Mouse (Mus musculus) liver, embryonic 13.5 days (tissue): ENCODE measurements around the gene Irgc1. TPM values are rescaled to one million over a fixed set of nuclear protein-coding genes. Genes with fewer than 3 reads are reported as not detected.

Source experiments
- ATAC-seq: fragments of 200-750 bp; cut with Nextera tagmentation; 2 replicates; pipeline ENCODE4 v1.8.0; 2017; ENCODE audit warnings: low read depth, mild to moderate bottlenecking, moderate number of reproducible peaks, moderate library complexity
- DNase-seq: peaks from one replicate; pipeline ENCODE4 v3.0.0; 2022
- H3K27ac ChIP-seq: fragments of 300-500 bp; sonication (generic); 2 replicates; pipeline ENCODE4 v1.5.1; 2015; ENCODE audit warnings: moderate library complexity, mild to moderate bottlenecking, inconsistent platforms
- H3K27me3 ChIP-seq: fragments of 300-500 bp; sonication (generic); 2 replicates; pipeline ENCODE4 v1.6.1; 2015; ENCODE audit warnings: mild to moderate bottlenecking, inconsistent platforms
- H3K36me3 ChIP-seq: fragments of 300-500 bp; sonication (generic); 2 replicates; pipeline ENCODE4 v1.6.1; 2015; ENCODE audit warnings: mild to moderate bottlenecking, inconsistent platforms
- H3K4me1 ChIP-seq: fragments of 300-500 bp; sonication (generic); replicated peaks from 2 replicates; pipeline ENCODE4 v1.6.1; 2015; ENCODE audit warnings: inconsistent platforms
- H3K4me2 ChIP-seq: fragments of 300-500 bp; sonication (generic); 2 replicates; pipeline ENCODE4 v1.6.1; 2015; ENCODE audit warnings: inconsistent platforms, mild to moderate bottlenecking, moderate library complexity
- H3K4me3 ChIP-seq: fragments of 300-500 bp; sonication (generic); replicated peaks from 2 replicates; pipeline ENCODE4 v1.5.1; 2015; ENCODE audit warnings: mild to moderate bottlenecking, inconsistent platforms
- H3K9ac ChIP-seq: fragments of 300-500 bp; sonication (generic); 2 replicates; pipeline ENCODE4 v1.6.1; 2015; ENCODE audit warnings: mild to moderate bottlenecking, inconsistent platforms
- H3K9me3 ChIP-seq: fragments of 300-500 bp; sonication (generic); replicated peaks from 2 replicates; pipeline ENCODE4 v1.6.1; 2016; ENCODE audit warnings: inconsistent platforms
- WGBS: fragments of 180-500 bp; shearing (Covaris S2); methylation state at CpG from one replicate; pipeline ENCODE4 v1.1.7; 2015; ENCODE audit not compliant: insufficient replicate concordance; 5-methylcytosine and 5-hydroxymethylcytosine counted together
- polyA plus RNA-seq: library from polyadenylated mRNA; unstranded; fragments of >200 nt; fragmentation: Nextera tagmentation; extraction: Ambion mirVana; gene quantifications from 2 replicates; pipeline ENCODE4 v1.2.1, GENCODE M21; 2015

Irgc1 gene
- polyA plus RNA-seq, 1 experiment from 2014 or later, result not detected

- DNase-seq, result no peak
- H3K36me3 ChIP-seq, result peaks cover 31% of the 10 kb centered on the region
- no peaks in the 10 kb centered on the region for H3K27me3 ChIP-seq
- peak overlapping the region; percentile 99 for H3K27ac ChIP-seq
- peak overlapping the region; percentile 80 for H3K4me2 ChIP-seq
- H3K9ac ChIP-seq, result peak overlapping the region; percentile 88
- H3K9me3 ChIP-seq, result peaks cover 5% of the 10 kb centered on the region
- 72% methylated on average over 8 of the region's 8 CpGs for WGBS
- H3K4me1 ChIP-seq, result peaks cover 79% of the 10 kb centered on the region
- no peak for ATAC-seq
- peak overlapping the region; percentile 72 for H3K4me3 ChIP-seq
Observed at GRCm38 (mm10) chr7:24398364-24398913, 53.7 kb downstream of the Irgc1 start.

GRCm38 (mm10) chr7:24396832-24397231 lies 55.3 kb downstream of the Irgc1 start:
- H3K36me3 ChIP-seq, result peaks cover 15% of the 10 kb centered on the region
- H3K4me2 ChIP-seq, result peak overlapping the region; percentile 80
- no peaks in the 10 kb centered on the region for H3K9me3 ChIP-seq
- peaks cover 86% of the 10 kb centered on the region for H3K4me1 ChIP-seq
- ATAC-seq, result peak; percentile 22
- H3K27me3 ChIP-seq, result no peaks in the 10 kb centered on the region
- H3K27ac ChIP-seq, result peak overlapping the region; percentile 99
- 26% methylated on average over 11 of the region's 11 CpGs for WGBS
- H3K4me3 ChIP-seq, result peak overlapping the region; percentile 22
- no peak for DNase-seq
- peak overlapping the region; percentile 65 for H3K9ac ChIP-seq

GRCm38 (mm10) chr7:24394475-24395161 lies 57.5 kb downstream of the Irgc1 start:
- H3K4me2 ChIP-seq, result peak overlapping the region; percentile 59
- ATAC-seq, result peak; percentile 54

GRCm38 (mm10) chr7:24394054-24394453 lies 58.0 kb downstream of the Irgc1 start:
- Histone ChIP-seq H3K27ac (peak overlapping the region; percentile 99), H3K4me1 (peaks cover 89% of the 10 kb centered on the region), H3K9ac (peak overlapping the region; percentile 65), H3K27me3 (no peaks in the 10 kb centered on the region), H3K36me3 (peaks cover 4% of the 10 kb centered on the region; the same call in 1 of the 2 replicates), H3K9me3 (no peaks in the 10 kb centered on the region), H3K4me3 (peak overlapping the region; percentile 25; the same call in 1 of the 2 replicates), H3K4me2 (peak overlapping the region; percentile 59)
- peak; percentile 43; the same call in 1 of the 2 replicates for ATAC-seq
- no peak for DNase-seq
- WGBS, result 28% methylated on average over 3 of the region's 3 CpGs

More at GRCm38 (mm10) chr7:24394475-24395161, 57.5 kb downstream of the Irgc1 start:
- Histone ChIP-seq H3K9ac (peak overlapping the region; percentile 65), H3K36me3 (peaks cover 4% of the 10 kb centered on the region; the same call in 1 of the 2 replicates), H3K4me3 (peak overlapping the region; percentile 25), H3K27ac (peak overlapping the region; percentile 99), H3K27me3 (no peaks in the 10 kb centered on the region), H3K4me1 (peaks cover 85% of the 10 kb centered on the region), H3K9me3 (no peaks in the 10 kb centered on the region)
- no peak for DNase-seq
- WGBS, result 16% methylated on average over 15 of the region's 15 CpGs

GRCm38 (mm10) chr7:24391687-24392086 lies 60.4 kb downstream of the Irgc1 start:
- H3K4me3 ChIP-seq, result no peak overlapping the region
- H3K4me2 ChIP-seq, result no peak overlapping the region
- 53% methylated on average over 2 of the region's 2 CpGs for WGBS
- DNase-seq (no peak), ATAC-seq (no peak)
- H3K9ac ChIP-seq, result no peak overlapping the region
- H3K36me3 ChIP-seq, result peaks cover 7% of the 10 kb centered on the region
- no peaks in the 10 kb centered on the region for H3K27me3 ChIP-seq
- peaks cover 88% of the 10 kb centered on the region for H3K4me1 ChIP-seq
- H3K9me3 ChIP-seq, result no peaks in the 10 kb centered on the region
- peak overlapping the region; percentile 56; the same call in 1 of the 2 replicates for H3K27ac ChIP-seq

GRCm38 (mm10) chr7:24391077-24391476 lies 61.0 kb downstream of the Irgc1 start:
- H3K9ac ChIP-seq, result no peak overlapping the region
- ATAC-seq (no peak), DNase-seq (no peak)
- no peak overlapping the region for H3K4me3 ChIP-seq
- H3K4me2 ChIP-seq, result no peak overlapping the region
- no peak overlapping the region for H3K27ac ChIP-seq
- H3K9me3 ChIP-seq, result no peaks in the 10 kb centered on the region
- H3K4me1 ChIP-seq, result peaks cover 87% of the 10 kb centered on the region
- WGBS, result 44% methylated on average over 5 of the region's 5 CpGs
- no peaks in the 10 kb centered on the region for H3K27me3 ChIP-seq
- H3K36me3 ChIP-seq, result peaks cover 13% of the 10 kb centered on the region

GRCm38 (mm10) chr7:24390512-24390911 lies 61.6 kb downstream of the Irgc1 start:
- Histone ChIP-seq H3K27me3 (no peaks in the 10 kb centered on the region), H3K36me3 (peaks cover 19% of the 10 kb centered on the region), H3K9ac (peak overlapping the region; percentile 14; the same call in 1 of the 2 replicates), H3K4me3 (no peak overlapping the region), H3K4me1 (peaks cover 87% of the 10 kb centered on the region), H3K4me2 (no peak overlapping the region), H3K9me3 (no peaks in the 10 kb centered on the region), H3K27ac (no peak overlapping the region)
- ATAC-seq (no peak), DNase-seq (no peak)
- 70% methylated on average over 7 of the region's 7 CpGs for WGBS

GRCm38 (mm10) chr7:24389516-24390187 lies 62.4 kb downstream of the Irgc1 start:
- Histone ChIP-seq H3K4me3 (no peak overlapping the region), H3K4me1 (peaks cover 87% of the 10 kb centered on the region), H3K4me2 (no peak overlapping the region), H3K27me3 (no peaks in the 10 kb centered on the region), H3K27ac (peak overlapping the region; percentile 60), H3K9me3 (no peaks in the 10 kb centered on the region), H3K9ac (peak overlapping the region; percentile 14; the same call in 1 of the 2 replicates), H3K36me3 (peaks cover 27% of the 10 kb centered on the region)
- WGBS, result 42% methylated on average over 13 of the region's 13 CpGs
- DNase-seq, result no peak
- ATAC-seq, result no peak

- Histone ChIP-seq H3K4me3 (no peak overlapping the region), H3K9me3 (no peaks in the 10 kb centered on the region), H3K36me3 (peaks cover 53% of the 10 kb centered on the region), H3K27me3 (no peaks in the 10 kb centered on the region), H3K4me2 (no peak overlapping the region), H3K4me1 (peaks cover 92% of the 10 kb centered on the region), H3K9ac (peak overlapping the region; percentile 26; the same call in 1 of the 2 replicates), H3K27ac (peak overlapping the region; percentile 100)
- WGBS, result 38% methylated on average over 10 of the region's 10 CpGs
- ATAC-seq (no peak), DNase-seq (no peak)
Observed at GRCm38 (mm10) chr7:24387059-24387556, 65.0 kb downstream of the Irgc1 start.

GRCm38 (mm10) chr7:24384827-24385226 lies 67.3 kb downstream of the Irgc1 start:
- H3K9me3 ChIP-seq, result no peaks in the 10 kb centered on the region
- H3K4me2 ChIP-seq, result peak overlapping the region; percentile 35
- H3K4me1 ChIP-seq, result peaks cover 97% of the 10 kb centered on the region
- WGBS, result 15% methylated on average over 11 of the region's 11 CpGs
- H3K27ac ChIP-seq, result peak overlapping the region; percentile 100
- ATAC-seq (no peak), DNase-seq (peak; percentile 63)
- no peak overlapping the region for H3K4me3 ChIP-seq
- H3K9ac ChIP-seq, result peak overlapping the region; percentile 66
- no peaks in the 10 kb centered on the region for H3K27me3 ChIP-seq
- peaks cover 76% of the 10 kb centered on the region for H3K36me3 ChIP-seq

- H3K36me3 ChIP-seq, result peaks cover 83% of the 10 kb centered on the region
- H3K9me3 ChIP-seq, result no peaks in the 10 kb centered on the region
- H3K27ac ChIP-seq, result peak overlapping the region; percentile 100
- peak overlapping the region; percentile 66 for H3K9ac ChIP-seq
- peak overlapping the region; percentile 20 for H3K4me3 ChIP-seq
- no peaks in the 10 kb centered on the region for H3K27me3 ChIP-seq
- H3K4me1 ChIP-seq, result peaks cover 97% of the 10 kb centered on the region
- peak overlapping the region; percentile 35 for H3K4me2 ChIP-seq
- 27% methylated on average over 6 of the region's 6 CpGs for WGBS
- ATAC-seq (peak; percentile 80), DNase-seq (peak; percentile 57)
Observed at GRCm38 (mm10) chr7:24384070-24384469, 68.0 kb downstream of the Irgc1 start.
